Mouse (Mus musculus) kidney, adult 18-20 months (tissue): ENCODE measurements around the gene Reep3.

ENCODE experiments used
- DNase-seq: peaks from one replicate; pipeline ENCODE4 v3.0.0; 2021

Gene Reep3

DNA sequence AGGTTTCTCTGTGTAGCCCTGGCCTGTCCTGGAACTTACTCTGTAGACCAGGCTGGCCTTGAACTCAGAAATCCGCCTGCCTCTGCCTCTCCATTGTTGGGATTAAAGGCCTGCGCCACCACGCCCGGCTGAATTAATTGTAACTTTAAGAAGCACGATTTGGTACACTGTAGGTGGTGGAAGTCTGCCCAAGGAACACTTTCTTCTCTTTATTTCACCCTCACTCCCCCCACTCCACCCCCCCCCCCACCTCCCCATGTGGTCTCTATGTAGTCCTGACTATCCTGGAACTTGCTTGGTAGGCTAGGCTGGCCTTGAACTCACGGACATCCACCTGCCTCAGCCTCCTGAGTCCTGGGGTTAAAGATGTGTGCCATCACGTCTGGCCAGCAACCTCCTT is 47.1 kb downstream of the Reep3 start:
- no peak for DNase-seq

- no peak for DNase-seq
These were observed 47.7 kb downstream of the Reep3 start for GRCm38 (mm10) chr10:67048871-67049615.

- DNase-seq, result no peak
These were observed 48.8 kb downstream of the Reep3 start for GRCm38 (mm10) chr10:67047712-67048645.

DNA sequence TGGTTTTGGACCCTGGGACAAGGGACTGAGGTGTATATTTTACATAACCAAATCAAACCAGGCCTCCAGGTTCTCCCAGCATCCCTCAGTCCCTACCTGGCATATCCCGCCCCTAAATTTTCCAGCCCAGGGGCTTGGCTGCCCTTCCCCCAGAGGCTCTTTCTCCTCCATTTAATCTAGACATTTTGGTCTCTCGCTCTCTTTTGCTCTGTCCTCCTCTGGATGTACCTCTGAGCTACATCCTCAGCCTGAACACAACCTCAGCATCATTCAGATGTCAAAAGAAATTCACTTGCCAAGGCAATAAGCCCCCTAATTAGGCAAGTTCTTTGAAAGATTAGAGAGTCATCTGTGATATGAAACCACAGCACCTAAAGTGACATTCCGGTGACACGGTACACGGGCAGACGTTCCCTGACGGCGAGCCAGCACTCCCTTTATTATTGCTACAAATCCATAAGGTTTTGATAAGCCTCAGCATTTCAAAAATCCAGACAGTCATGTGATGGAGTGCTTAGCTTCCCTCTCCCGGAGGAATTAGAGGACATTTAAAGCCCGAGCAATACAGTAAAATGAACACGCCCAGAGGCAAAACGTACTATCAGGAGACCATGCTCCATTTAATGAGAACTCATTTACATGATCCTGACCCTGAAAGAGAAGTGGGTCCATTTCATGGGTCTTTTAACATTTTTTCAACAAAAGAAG is 51.4 kb downstream of the Reep3 start:
- DNase-seq, result no peak

GRCm38 (mm10) chr10:67044346-67044745 is 52.4 kb downstream of the Reep3 start:
- peak; percentile 71 for DNase-seq

- no peak for DNase-seq
These were observed 53.5 kb downstream of the Reep3 start for GRCm38 (mm10) chr10:67043236-67043635.

DNA sequence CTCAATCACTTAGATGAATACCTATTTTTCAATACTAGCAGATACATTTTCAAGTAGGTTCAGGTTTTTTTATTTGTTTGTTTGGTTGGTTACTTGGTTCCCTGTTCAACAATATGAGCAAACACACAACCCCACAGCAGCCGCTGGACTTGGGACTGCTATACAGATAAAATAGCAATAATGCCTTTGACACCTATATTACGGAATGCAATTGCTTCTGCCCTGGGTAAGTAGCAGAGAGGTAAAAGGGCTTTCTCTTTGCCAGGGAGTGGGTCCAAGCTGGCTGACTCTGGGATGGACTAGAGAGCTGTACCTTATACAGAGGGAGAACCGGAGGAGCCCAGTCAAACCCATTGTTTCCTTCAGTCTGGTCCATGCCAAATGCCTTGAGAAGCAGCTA is 56.3 kb downstream of the Reep3 start:
- no peak for DNase-seq

- no peak for DNase-seq
These were observed 57.7 kb downstream of the Reep3 start for GRCm38 (mm10) chr10:67039001-67039400.

- no peak for DNase-seq
These were observed 60.2 kb downstream of the Reep3 start for GRCm38 (mm10) chr10:67036542-67036941.

- no peak for DNase-seq
These were observed 60.6 kb downstream of the Reep3 start for GRCm38 (mm10) chr10:67036141-67036540.

- DNase-seq, result no peak
These were observed 65.6 kb downstream of the Reep3 start for GRCm38 (mm10) chr10:67031186-67031585.

DNA sequence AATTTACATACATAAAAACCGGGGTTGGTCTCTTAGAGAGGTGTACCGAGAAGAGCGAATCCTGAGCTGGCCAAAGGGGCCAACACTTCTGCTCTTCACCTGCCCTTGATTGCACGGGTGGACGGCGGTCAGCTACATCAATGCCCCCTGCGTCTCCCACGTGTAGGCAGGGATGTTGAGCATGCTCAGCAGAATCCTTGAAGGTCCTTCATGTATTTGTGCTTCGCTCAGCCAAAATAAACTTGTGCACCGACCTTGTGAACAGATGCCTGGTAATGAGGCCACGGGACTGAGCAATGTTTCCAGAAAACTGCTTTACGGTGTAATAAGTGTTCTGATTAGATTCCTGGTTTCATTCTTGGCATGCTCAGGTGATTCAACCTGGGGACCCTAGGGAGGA is 67.4 kb downstream of the Reep3 start:
- peak; percentile 67 for DNase-seq

DNA sequence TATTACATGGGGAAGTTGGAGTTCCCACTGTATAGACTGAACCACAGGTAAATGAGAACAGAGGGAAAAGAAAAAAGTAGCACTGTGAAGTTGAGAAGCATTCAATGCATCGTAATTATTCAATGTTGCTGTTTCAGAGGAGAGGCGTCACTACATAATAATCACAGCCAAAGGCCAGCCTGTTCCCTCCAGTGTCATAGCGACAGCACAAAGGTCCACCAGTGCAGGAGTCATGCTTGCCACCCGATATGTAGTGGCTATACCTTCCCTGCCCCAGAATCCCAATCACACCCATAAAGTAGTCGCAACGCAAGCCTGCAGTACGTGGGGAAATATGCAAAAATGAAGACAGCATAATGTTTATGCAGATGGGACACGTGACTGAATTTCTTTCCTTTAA is 70.4 kb downstream of the Reep3 start:
- no peak for DNase-seq

GRCm38 (mm10) chr10:67025573-67026236 is 71.0 kb downstream of the Reep3 start:
- peak; percentile 77 for DNase-seq

DNA sequence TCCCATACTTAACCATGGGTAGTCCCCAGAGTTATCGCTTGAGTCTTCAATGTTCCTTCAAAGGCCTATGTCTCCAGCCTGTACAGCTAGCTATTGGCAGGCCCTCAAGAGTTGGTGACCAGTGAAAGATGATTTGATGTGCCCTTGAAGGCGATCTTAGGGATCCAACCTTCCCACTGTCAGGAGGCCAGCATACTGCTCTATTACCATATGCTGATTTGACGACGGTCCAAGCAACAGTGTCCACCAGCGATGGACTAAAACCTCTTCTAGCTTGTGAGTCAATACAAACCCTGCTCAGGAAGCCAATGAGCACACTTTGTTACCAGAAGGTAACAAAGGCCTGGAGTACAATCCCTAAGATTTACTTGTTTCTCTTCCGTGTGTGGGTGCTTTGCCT is 72.4 kb downstream of the Reep3 start:
- no peak for DNase-seq

GRCm38 (mm10) chr10:67023092-67023491 is 73.7 kb downstream of the Reep3 start:
- no peak for DNase-seq

- no peak for DNase-seq
These were observed 75.3 kb downstream of the Reep3 start for GRCm38 (mm10) chr10:67021494-67021893.

DNA sequence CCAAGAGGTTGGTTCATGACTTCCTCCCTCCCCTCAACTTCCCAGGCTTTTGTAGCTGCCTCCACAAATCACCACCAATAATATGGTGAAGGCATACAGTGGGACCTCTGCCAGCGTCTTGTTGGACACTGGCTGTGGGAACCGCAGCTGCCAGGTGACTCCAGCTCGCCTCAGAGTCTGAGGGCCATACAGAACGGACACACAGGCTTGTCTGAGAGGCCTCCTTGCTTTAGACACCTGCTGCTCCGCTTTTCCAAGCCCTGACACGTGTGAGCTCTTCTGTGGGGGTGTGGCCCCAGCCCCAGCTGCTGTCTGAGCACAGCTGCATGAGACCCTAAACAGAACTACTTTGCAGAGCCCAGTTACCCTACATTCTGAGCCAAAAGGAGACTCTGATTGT is 77.9 kb downstream of the Reep3 start:
- no peak for DNase-seq

DNA sequence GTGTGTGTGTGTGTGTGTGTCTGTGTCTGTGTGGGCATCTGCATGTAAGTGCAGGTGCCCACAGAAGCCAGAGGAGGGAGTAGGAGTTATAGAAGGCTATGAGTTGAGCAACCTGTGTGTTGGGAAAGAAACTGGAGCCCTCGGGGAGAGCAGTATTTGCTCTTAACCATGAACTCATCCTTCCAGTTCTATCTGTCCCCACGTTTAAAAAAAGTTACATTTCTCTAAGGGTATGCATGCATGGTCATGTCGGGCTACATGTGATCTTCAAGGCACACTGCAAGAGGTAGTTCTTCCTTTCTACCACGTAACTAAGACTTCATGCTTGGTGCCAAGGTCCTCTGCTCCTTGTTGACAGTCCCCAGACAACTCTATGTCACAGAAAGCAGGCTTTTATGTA is 78.9 kb downstream of the Reep3 start:
- no peak for DNase-seq

GRCm38 (mm10) chr10:67017315-67017714 is 79.4 kb downstream of the Reep3 start:
- no peak for DNase-seq

DNA sequence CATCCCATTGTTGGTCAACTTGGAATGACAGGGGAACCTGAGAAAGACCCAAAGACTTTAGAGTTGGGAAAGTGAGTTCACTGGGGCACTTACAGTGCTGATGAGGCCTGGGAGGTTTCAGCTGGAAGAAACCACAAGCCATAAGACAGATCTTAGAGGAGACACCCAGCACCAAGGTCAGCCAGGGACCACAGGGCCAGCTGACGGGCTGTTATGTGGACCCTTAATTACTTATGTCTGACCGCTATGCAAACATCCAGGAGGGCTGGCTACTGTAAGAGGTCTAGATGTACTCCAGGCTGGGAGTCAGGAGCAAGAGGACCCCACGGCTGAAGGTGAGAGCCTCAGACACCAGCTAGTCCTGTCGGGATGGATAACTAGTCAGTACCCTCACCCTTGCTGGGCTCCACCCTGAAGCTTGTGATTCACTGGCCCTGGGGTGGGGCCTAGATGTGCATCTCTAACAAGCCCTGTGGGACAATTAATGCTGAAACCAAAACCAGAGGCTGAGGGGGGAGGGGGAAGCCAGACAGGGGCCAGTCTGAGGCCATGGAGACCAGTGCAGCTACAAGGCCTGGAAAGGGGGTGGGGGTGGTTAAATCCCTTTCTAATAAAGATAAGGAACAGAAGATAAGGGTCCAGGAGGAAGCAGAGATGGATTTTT is 80.0 kb downstream of the Reep3 start:
- DNase-seq, result no peak

DNA sequence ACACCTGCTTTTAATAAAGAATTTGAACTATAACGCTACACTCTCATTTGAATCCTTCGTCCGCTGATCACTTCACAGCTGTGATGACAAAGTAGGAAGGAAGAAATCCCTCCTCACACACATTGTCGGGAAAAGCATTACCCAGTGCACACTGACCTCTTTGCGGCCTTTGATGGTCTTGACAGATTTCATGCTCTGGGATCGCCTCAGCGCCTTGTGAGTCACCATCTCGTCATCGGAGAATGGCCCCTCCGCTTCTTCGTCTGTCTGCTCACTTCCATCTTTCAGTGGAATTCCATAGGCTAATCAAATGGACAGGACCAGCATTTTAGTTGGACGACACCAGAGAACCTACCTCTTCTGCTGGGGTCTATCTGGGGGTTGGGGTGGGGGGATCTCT is 82.0 kb downstream of the Reep3 start:
- DNase-seq, result no peak
